ENCODE assay signal across 16 mouse cellular contexts in the genomic region with DNA sequence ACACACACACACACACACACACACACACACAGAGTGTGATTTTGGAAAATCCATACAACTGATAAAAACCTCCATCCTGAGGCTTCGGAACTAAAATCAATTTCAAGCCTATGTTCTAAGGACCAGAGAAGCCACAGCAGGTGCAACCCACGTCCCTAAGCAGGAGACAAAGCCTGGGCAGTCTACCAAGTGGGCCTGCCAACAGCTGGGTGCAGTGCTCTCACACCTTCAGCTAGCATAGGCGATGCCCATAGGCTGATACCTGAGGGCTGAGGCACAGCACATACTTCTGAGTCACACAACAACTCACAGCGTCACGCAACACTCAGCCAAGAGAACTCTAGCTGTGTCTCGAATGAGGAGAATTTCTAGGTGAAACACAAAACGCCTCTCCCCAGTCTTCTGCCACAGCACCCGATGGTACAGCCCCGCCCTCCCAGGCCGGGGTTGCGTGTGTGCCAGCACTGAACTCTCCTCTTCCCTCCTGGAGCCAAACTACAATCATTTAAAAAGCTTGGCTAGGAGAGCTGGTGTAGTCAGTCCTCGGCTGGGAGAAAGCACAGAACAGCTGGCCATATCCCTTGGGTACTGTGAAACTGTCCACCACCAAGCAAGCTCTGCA. TPM values are rescaled to one million over a fixed set of nuclear protein-coding genes. Genes with fewer than 3 reads are reported as not detected.
DNase-seq lines count a peak whose midpoint lies in the region; ATAC-seq lines count a peak whose summit lies in the region.
"Had no signal": no experiment of that assay in that cellular context is flagged by ENCODE, and none has a peak within 500 bp of the region (broad histone marks: within the 10 kb centered on the region; RNA-seq: fewer than 3 reads in every experiment).

No protein-coding gene starts in this region.

- H3K36me3 ChIP-seq in limb, embryonic 15.5 days = peaks cover 41% of the 10 kb centered on the region

- 0 out of 2 replicates have a peak overlapping the region, but pooled peaks have one; percentile 27 for H3K27ac ChIP-seq in limb, embryonic 15.5 days
- H3K27ac ChIP-seq: hindbrain, embryonic 13.5 days; liver, embryonic 15.5 days; neural tube, embryonic 12.5 days had no signal

- 70% methylated on average over 12 of the region's 12 CpGs for WGBS in limb, embryonic 15.5 days

- no peaks in the 10 kb centered on the region for H3K9me3 ChIP-seq in limb, embryonic 15.5 days
- H3K9me3 ChIP-seq: hindbrain, embryonic 13.5 days; liver, embryonic 15.5 days; megakaryocyte, embryonic 14.5 days; neural tube, embryonic 12.5 days had no signal

- peak; percentile 4 for DNase-seq in adrenal gland, postnatal 14 days
- DNase-seq in adrenal gland, postnatal 4 days (ENCODE audit: low spot score in 2 of 2) = no peak
- DNase-seq in kidney, postnatal 4 days = peak; percentile 31 to 34
- no peak for DNase-seq in kidney, adult 11 months
- peak; percentile 66 to 76 for DNase-seq in cerebellum, postnatal 14 days
- DNase-seq in adrenal gland, postnatal 10 days = no peak
- no peak for DNase-seq in thymus, postnatal 36 days
- DNase-seq: adrenal gland, adult 8-10 months; embryo, embryonic 11 days; thymus, postnatal 14 days had no signal

- H3K9ac ChIP-seq in limb, embryonic 15.5 days = no peak overlapping the region
- H3K9ac ChIP-seq: hindbrain, embryonic 13.5 days; liver, embryonic 15.5 days; neural tube, embryonic 12.5 days had no signal

- no peak overlapping the region for H3K4me2 ChIP-seq in limb, embryonic 15.5 days
- H3K4me2 ChIP-seq: hindbrain, embryonic 13.5 days; liver, embryonic 15.5 days; neural tube, embryonic 12.5 days had no signal

- H3K4me1 ChIP-seq in limb, embryonic 15.5 days = peaks cover 11% of the 10 kb centered on the region; the same call in 1 of the 2 replicates
- H3K4me1 ChIP-seq: liver, embryonic 15.5 days; neural tube, embryonic 12.5 days had no signal

- H3K27me3 ChIP-seq in limb, embryonic 15.5 days = no peaks in the 10 kb centered on the region
- H3K27me3 ChIP-seq: hindbrain, embryonic 13.5 days; liver, embryonic 15.5 days; neural tube, embryonic 12.5 days had no signal

- no peak overlapping the region for H3K4me3 ChIP-seq in limb, embryonic 15.5 days
- H3K4me3 ChIP-seq: hindbrain, embryonic 13.5 days; liver, embryonic 15.5 days; megakaryocyte, embryonic 14.5 days; neural tube, embryonic 12.5 days had no signal

- ATAC-seq in limb, embryonic 15.5 days (ENCODE audit: insufficient number of reproducible peaks, low FRiP score, low TSS enrichment, low read depth) = peak; percentile 22; the same call in 1 of the 2 replicates
- ATAC-seq: forebrain, embryonic 16.5 days had no signal

RNA-seq across cellular contexts. Expression of gene Appl2, which starts 29.6 kb away (rescaled TPM):
- 63.5 and 81.7 TPM in 2 replicates for total RNA-seq in adrenal gland, postnatal 14 days (2021)
- 100 to 1,000 TPM; 103 to 116 TPM for total RNA-seq in adrenal gland, postnatal 4 days (2021)
- 55.8 and 58.6 TPM in 2 replicates for polyA plus RNA-seq in limb, embryonic 15.5 days (2015; fragmentation: Nextera tagmentation; extraction: Ambion mirVana)
- total RNA-seq in adrenal gland, postnatal 10 days (2021) = 10 to 100 TPM; 44.3 to 66.3 TPM

Comparison
In these comparisons a context has a peak if more than half of its experiments do, and no peak if none do; other contexts are left out.
1. DNase-seq: peak in adrenal gland, postnatal 14 days (single experiment), kidney, postnatal 4 days (2 of 2) and cerebellum, postnatal 14 days (2 of 2); none in adrenal gland, postnatal 4 days (0 of 2), kidney, adult 11 months (single experiment), adrenal gland, postnatal 10 days (single experiment) and thymus, postnatal 36 days (0 of 2).